Mouse (Mus musculus): ENCODE results near the gene Aplp2. TPM values are rescaled to one million over a fixed set of nuclear protein-coding genes. Genes with fewer than 3 reads are reported as not detected.

Aplp2 gene
- polyA plus RNA-seq, 1 experiment from 2014 or later = 313 TPM

DNA sequence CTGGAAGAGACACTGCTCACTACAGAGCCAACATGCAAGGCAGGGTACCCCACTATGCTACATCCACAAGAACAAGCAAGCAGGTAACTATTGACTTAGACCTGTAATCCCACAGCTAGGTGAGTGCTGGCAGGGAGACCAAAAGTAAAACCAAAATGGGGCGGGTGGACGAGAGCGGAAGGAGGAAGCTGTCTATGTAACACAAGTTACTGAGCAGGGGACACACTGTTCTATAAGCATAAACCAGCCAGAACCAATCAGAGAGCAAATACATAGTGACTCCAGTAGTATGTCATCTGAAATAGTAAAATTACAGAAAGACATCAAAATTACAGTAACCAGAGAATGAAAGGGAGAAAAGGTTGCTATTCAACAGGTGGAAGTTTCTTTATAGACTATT, 13.0 kb downstream of the Aplp2 start:
- ATAC-seq (ENCODE audit: low FRiP score, low TSS enrichment) (no peak), DNase-seq (no peak)
- WGBS = 95% methylated on average over 3 of the region's 3 CpGs
- Histone ChIP-seq H3K9me3 (ENCODE audit: control insufficient read depth, low read length) (no peaks in the 10 kb centered on the region), H3K27ac (replicated peaks; ENCODE audit: low read depth, low read length) (no peak overlapping the region), H3K36me3 (ENCODE audit: control insufficient read depth, insufficient read depth, low read length) (0 out of 2 replicates have a peak, but pooled peaks cover 2% of the 10 kb centered on the region), H3K4me1 (ENCODE audit: control insufficient read depth, insufficient read depth, low read length) (0 out of 2 replicates have a peak, but pooled peaks cover 2% of the 10 kb centered on the region), H3K4me2 (ENCODE audit: low read length) (no peak overlapping the region), H3K9ac (replicated peaks; ENCODE audit: low read length) (no peak overlapping the region), H3K27me3 (ENCODE audit: control insufficient read depth, insufficient read depth, low read length) (no peaks in the 10 kb centered on the region), H3K4me3 (replicated peaks; ENCODE audit: low read depth, low read length) (no peak overlapping the region)

DNA sequence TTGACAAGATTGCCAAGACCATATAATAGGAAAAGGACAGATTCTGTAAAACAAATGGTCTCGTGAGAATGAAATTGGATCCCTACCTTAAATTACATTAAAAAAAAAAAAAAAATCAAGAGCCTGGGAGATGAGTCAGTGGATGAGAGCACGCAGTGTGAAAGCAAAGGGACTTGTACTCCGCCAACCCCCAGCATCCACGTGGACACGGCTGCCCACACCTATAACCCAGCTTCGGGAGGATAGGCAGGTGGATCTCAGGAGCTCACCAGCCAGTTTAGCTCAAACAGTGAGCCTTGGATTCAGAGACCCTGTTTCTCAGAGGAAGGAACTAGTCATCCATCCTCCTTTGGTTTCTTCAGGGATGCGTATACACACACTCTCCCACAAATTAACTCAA, 13.8 kb downstream of the Aplp2 start:
- H3K9me3 ChIP-seq (ENCODE audit: control insufficient read depth, low read length) = no peaks in the 10 kb centered on the region
- no peak overlapping the region for H3K4me3 ChIP-seq (replicated peaks; ENCODE audit: low read depth, low read length)
- H3K36me3 ChIP-seq (ENCODE audit: control insufficient read depth, insufficient read depth, low read length) = 0 out of 2 replicates have a peak, but pooled peaks cover 5% of the 10 kb centered on the region
- no peak overlapping the region for H3K27ac ChIP-seq (replicated peaks; ENCODE audit: low read depth, low read length)
- H3K27me3 ChIP-seq (ENCODE audit: control insufficient read depth, insufficient read depth, low read length) = no peaks in the 10 kb centered on the region
- DNase-seq (no peak), ATAC-seq (ENCODE audit: low FRiP score, low TSS enrichment) (no peak)
- no peak overlapping the region for H3K4me2 ChIP-seq (ENCODE audit: low read length)
- WGBS = 97% methylated on average over 7 of the region's 7 CpGs
- no peak overlapping the region for H3K9ac ChIP-seq (replicated peaks; ENCODE audit: low read length)
- H3K4me1 ChIP-seq (ENCODE audit: control insufficient read depth, insufficient read depth, low read length) = no peaks in the 10 kb centered on the region

DNA sequence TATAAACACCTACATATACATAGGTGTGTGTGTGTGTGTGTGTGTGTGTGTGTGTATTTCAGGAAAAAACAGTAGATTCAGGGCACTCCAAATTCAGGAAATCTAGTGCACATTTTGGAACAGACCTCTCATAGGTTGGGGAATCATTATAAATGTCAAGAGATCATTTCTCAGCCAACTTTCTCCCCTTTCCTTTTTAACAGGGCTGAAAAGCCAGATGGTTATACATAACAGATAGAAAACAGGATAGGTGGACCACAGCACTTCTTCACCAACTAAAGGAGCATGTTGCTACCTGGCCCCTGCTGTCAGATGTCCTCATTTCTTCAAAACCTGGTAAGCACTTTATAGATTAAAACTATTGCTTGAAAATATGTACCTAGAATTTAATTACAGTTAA, 14.9 kb downstream of the Aplp2 start:
- H3K4me2 ChIP-seq (ENCODE audit: low read length) = no peak overlapping the region
- 0 out of 2 replicates have a peak, but pooled peaks cover 5% of the 10 kb centered on the region for H3K36me3 ChIP-seq (ENCODE audit: control insufficient read depth, insufficient read depth, low read length)
- no peaks in the 10 kb centered on the region for H3K27me3 ChIP-seq (ENCODE audit: control insufficient read depth, insufficient read depth, low read length)
- no peak overlapping the region for H3K4me3 ChIP-seq (replicated peaks; ENCODE audit: low read depth, low read length)
- no peaks in the 10 kb centered on the region for H3K9me3 ChIP-seq (ENCODE audit: control insufficient read depth, low read length)
- ATAC-seq (ENCODE audit: low FRiP score, low TSS enrichment) (no peak), DNase-seq (no peak)
- no peak overlapping the region for H3K27ac ChIP-seq (replicated peaks; ENCODE audit: low read depth, low read length)
- H3K9ac ChIP-seq (replicated peaks; ENCODE audit: low read length) = no peak overlapping the region
- H3K4me1 ChIP-seq (ENCODE audit: control insufficient read depth, insufficient read depth, low read length) = no peaks in the 10 kb centered on the region

- no peak overlapping the region for H3K9ac ChIP-seq (replicated peaks; ENCODE audit: low read length)
- 95% methylated on average over 1 of the region's 1 CpGs for WGBS
- no peaks in the 10 kb centered on the region for H3K4me1 ChIP-seq (ENCODE audit: control insufficient read depth, insufficient read depth, low read length)
- H3K36me3 ChIP-seq (ENCODE audit: control insufficient read depth, insufficient read depth, low read length) = 0 out of 2 replicates have a peak, but pooled peaks cover 5% of the 10 kb centered on the region
- DNase-seq (no peak), ATAC-seq (ENCODE audit: low FRiP score, low TSS enrichment) (no peak)
- H3K27ac ChIP-seq (replicated peaks; ENCODE audit: low read depth, low read length) = no peak overlapping the region
- no peak overlapping the region for H3K4me3 ChIP-seq (replicated peaks; ENCODE audit: low read depth, low read length)
- no peak overlapping the region for H3K4me2 ChIP-seq (ENCODE audit: low read length)
- no peaks in the 10 kb centered on the region for H3K27me3 ChIP-seq (ENCODE audit: control insufficient read depth, insufficient read depth, low read length)
- no peaks in the 10 kb centered on the region for H3K9me3 ChIP-seq (ENCODE audit: control insufficient read depth, low read length)
Observed at GRCm38 (mm10) chr9:31195573-31195972, 16.0 kb downstream of the Aplp2 start.

DNA sequence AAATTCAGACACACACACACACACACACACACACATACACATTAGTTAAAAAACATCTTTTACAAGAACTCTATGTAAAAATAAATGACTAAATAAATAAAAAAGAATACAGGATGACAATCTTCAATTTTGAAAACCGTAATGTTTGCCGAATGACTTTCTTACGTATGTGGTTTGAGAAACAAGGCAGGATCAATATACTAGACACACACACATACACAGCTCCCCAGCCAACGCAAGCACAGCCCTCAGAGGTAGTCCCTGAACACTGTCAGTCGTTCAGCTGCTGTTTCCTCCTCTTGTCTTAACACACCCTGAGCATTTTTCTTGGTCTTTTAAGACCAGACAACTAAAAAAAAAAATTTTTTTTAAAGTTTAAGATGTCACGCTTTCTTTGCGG, 19.2 kb downstream of the Aplp2 start:
- no peaks in the 10 kb centered on the region for H3K9me3 ChIP-seq (ENCODE audit: control insufficient read depth, low read length)
- H3K4me2 ChIP-seq (ENCODE audit: low read length) = no peak overlapping the region
- H3K36me3 ChIP-seq (ENCODE audit: control insufficient read depth, insufficient read depth, low read length) = 0 out of 2 replicates have a peak, but pooled peaks cover 5% of the 10 kb centered on the region
- H3K9ac ChIP-seq (replicated peaks; ENCODE audit: low read length) = no peak overlapping the region
- DNase-seq (no peak), ATAC-seq (ENCODE audit: low FRiP score, low TSS enrichment) (no peak)
- no peak overlapping the region for H3K4me3 ChIP-seq (replicated peaks; ENCODE audit: low read depth, low read length)
- 89% methylated on average over 7 of the region's 7 CpGs for WGBS
- no peaks in the 10 kb centered on the region for H3K27me3 ChIP-seq (ENCODE audit: control insufficient read depth, insufficient read depth, low read length)
- no peaks in the 10 kb centered on the region for H3K4me1 ChIP-seq (ENCODE audit: control insufficient read depth, insufficient read depth, low read length)
- no peak overlapping the region for H3K27ac ChIP-seq (replicated peaks; ENCODE audit: low read depth, low read length)

DNA sequence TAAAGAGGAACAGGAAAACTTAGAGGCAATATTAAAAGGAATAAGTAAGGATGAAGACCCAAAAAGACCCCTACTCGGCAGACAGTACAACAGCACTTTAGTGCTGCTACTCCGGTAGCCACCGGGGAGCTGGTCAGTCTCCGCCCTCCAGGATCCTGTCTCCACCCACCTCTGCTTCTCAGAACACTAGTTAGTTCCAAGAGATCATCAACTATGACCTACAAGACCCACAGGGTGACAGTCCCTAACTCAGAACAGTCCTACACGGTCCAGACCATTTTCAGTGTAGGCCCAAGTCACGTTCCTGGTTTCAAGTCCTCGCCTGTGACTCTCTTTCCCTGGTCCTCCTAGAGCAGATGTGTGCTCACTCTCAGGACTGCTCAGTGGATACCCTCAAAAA, 20.1 kb downstream of the Aplp2 start:
- Histone ChIP-seq H3K27me3 (ENCODE audit: control insufficient read depth, insufficient read depth, low read length) (no peaks in the 10 kb centered on the region), H3K4me3 (replicated peaks; ENCODE audit: low read depth, low read length) (no peak overlapping the region), H3K27ac (replicated peaks; ENCODE audit: low read depth, low read length) (no peak overlapping the region), H3K4me2 (ENCODE audit: low read length) (no peak overlapping the region), H3K9me3 (ENCODE audit: control insufficient read depth, low read length) (no peaks in the 10 kb centered on the region), H3K36me3 (ENCODE audit: control insufficient read depth, insufficient read depth, low read length) (0 out of 2 replicates have a peak, but pooled peaks cover 5% of the 10 kb centered on the region), H3K4me1 (ENCODE audit: control insufficient read depth, insufficient read depth, low read length) (no peaks in the 10 kb centered on the region), H3K9ac (replicated peaks; ENCODE audit: low read length) (no peak overlapping the region)
- no peak for DNase-seq
- ATAC-seq (ENCODE audit: low FRiP score, low TSS enrichment) = no peak
- 77% methylated on average over 7 of the region's 7 CpGs for whole genome bisulfite sequencing

GRCm38 (mm10) chr9:31189194-31189593, 22.4 kb downstream of the Aplp2 start:
- Histone ChIP-seq H3K4me2 (ENCODE audit: low read length) (no peak overlapping the region), H3K36me3 (ENCODE audit: control insufficient read depth, insufficient read depth, low read length) (0 out of 2 replicates have a peak, but pooled peaks cover 5% of the 10 kb centered on the region), H3K4me3 (replicated peaks; ENCODE audit: low read depth, low read length) (no peak overlapping the region), H3K9me3 (ENCODE audit: control insufficient read depth, low read length) (no peaks in the 10 kb centered on the region), H3K27me3 (ENCODE audit: control insufficient read depth, insufficient read depth, low read length) (no peaks in the 10 kb centered on the region), H3K4me1 (ENCODE audit: control insufficient read depth, insufficient read depth, low read length) (no peaks in the 10 kb centered on the region), H3K27ac (replicated peaks; ENCODE audit: low read depth, low read length) (no peak overlapping the region), H3K9ac (replicated peaks; ENCODE audit: low read length) (no peak overlapping the region)
- WGBS = 64% methylated on average over 2 of the region's 2 CpGs
- DNase-seq (no peak), ATAC-seq (ENCODE audit: low FRiP score, low TSS enrichment) (no peak)

DNA sequence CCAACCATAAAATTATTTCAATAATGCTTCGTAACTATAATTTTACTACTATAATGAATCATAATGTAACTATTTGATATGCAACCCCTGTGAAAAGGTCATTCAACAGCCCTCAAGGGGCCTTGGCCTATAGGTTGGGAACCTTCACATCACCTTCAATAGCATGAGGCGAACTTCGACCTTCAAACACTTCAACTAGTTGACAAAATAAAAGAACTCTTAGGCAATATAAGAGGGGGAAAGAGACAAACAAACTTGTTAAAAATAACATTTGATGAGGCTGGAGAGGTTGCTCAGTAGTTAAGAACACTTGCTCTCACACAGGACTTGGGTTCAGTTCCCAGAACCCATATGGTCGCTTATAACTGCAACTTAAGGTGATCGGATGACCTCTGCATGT, 27.2 kb downstream of the Aplp2 start:
- H3K27ac ChIP-seq (replicated peaks; ENCODE audit: low read depth, low read length) = no peak overlapping the region
- H3K4me2 ChIP-seq (ENCODE audit: low read length) = no peak overlapping the region
- H3K9ac ChIP-seq (replicated peaks; ENCODE audit: low read length) = no peak overlapping the region
- no peaks in the 10 kb centered on the region for H3K4me1 ChIP-seq (ENCODE audit: control insufficient read depth, insufficient read depth, low read length)
- WGBS = 96% methylated on average over 5 of the region's 5 CpGs
- H3K4me3 ChIP-seq (replicated peaks; ENCODE audit: low read depth, low read length) = no peak overlapping the region
- no peak for DNase-seq
- no peaks in the 10 kb centered on the region for H3K9me3 ChIP-seq (ENCODE audit: control insufficient read depth, low read length)
- no peak for ATAC-seq (ENCODE audit: low FRiP score, low TSS enrichment)
- no peaks in the 10 kb centered on the region for H3K27me3 ChIP-seq (ENCODE audit: control insufficient read depth, insufficient read depth, low read length)
- no peaks in the 10 kb centered on the region for H3K36me3 ChIP-seq (ENCODE audit: control insufficient read depth, insufficient read depth, low read length)

DNA sequence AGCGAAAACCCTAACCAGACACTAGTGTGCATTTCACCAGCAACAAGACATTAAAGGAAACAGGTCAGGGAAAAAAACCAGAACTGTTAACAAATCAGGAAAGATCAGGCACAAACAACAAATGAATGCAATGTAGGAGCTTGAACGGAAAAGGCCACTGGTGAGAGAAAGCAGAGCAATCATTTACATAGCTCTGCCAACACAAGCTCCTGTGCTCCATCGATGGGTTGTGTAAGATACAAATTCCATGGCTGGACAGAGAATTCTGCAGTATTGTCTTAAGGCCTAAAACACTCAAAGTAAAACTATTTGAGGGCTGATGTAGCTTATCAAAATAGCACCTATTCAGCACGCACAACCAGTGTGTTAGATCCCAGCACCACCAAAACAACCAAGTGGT, 28.6 kb downstream of the Aplp2 start:
- H3K4me2 ChIP-seq (ENCODE audit: low read length) = no peak overlapping the region
- no peak overlapping the region for H3K4me3 ChIP-seq (replicated peaks; ENCODE audit: low read depth, low read length)
- H3K9me3 ChIP-seq (ENCODE audit: control insufficient read depth, low read length) = no peaks in the 10 kb centered on the region
- no peak overlapping the region for H3K27ac ChIP-seq (replicated peaks; ENCODE audit: low read depth, low read length)
- 90% methylated on average over 4 of the region's 4 CpGs for WGBS
- no peaks in the 10 kb centered on the region for H3K4me1 ChIP-seq (ENCODE audit: control insufficient read depth, insufficient read depth, low read length)
- H3K36me3 ChIP-seq (ENCODE audit: control insufficient read depth, insufficient read depth, low read length) = no peaks in the 10 kb centered on the region
- no peak for ATAC-seq (ENCODE audit: low FRiP score, low TSS enrichment)
- no peak for DNase-seq
- H3K27me3 ChIP-seq (ENCODE audit: control insufficient read depth, insufficient read depth, low read length) = no peaks in the 10 kb centered on the region
- no peak overlapping the region for H3K9ac ChIP-seq (replicated peaks; ENCODE audit: low read length)
